In the genomic region with DNA sequence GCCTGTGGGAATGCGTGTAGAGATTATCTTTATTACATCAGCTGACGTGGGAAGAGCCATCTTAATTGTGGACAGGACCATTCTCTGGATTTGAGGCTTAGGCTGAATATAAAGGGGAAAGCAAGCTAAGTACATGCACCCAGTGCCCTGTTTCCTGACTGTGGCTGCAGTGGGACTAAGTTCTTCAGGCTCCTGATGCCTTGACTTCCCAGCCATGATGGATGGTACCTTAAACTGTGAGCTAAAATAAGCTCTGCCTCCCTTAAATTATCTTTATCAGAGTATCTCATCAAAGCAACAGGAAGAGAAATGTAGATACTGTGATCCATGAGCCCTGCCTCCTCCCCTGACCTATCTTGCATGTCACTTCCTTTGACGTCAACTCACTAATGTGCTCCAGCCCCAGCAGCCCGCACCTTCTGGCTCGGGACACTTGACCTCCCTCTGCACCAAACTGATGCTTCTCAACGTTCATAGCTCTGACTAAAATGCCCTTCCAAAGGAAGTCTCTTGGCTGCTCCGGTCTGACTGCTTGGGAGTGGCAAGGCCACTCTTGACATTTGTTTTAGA, we compare ENCODE assay signal across 14 mouse cellular contexts.
DNase-seq lines count a peak whose midpoint lies in the region; ATAC-seq and TF ChIP-seq lines count a peak whose summit lies in the region.
"Had no signal": no experiment of that assay in that cellular context is flagged by ENCODE, and none has a peak within 500 bp of the region (broad histone marks: within the 10 kb centered on the region; RNA-seq: fewer than 3 reads in every experiment).

No protein-coding gene starts in this region.

- no peak overlapping the region for H3K4me2 ChIP-seq in kidney, embryonic 15.5 days
- no peak overlapping the region for H3K4me2 ChIP-seq in lung, postnatal 0 days (replicated peaks; ENCODE audit: low read depth, low read length)
- no peak overlapping the region for H3K4me2 ChIP-seq in forebrain, embryonic 12.5 days
- H3K4me2 ChIP-seq: limb, embryonic 13.5 days had no signal

- no peak for TF ChIP-seq CTCF in lung, postnatal 0 days (IDR thresholded peaks at IDR 0.05)

- H3K27me3 ChIP-seq in kidney, embryonic 15.5 days, result no peaks in the 10 kb centered on the region
- H3K27me3 ChIP-seq in lung, postnatal 0 days (replicated peaks; ENCODE audit: insufficient read depth, low read length), result no peaks in the 10 kb centered on the region
- no peaks in the 10 kb centered on the region for H3K27me3 ChIP-seq in forebrain, embryonic 12.5 days
- H3K27me3 ChIP-seq: limb, embryonic 13.5 days had no signal

- DNase-seq in adrenal gland, adult 8-10 months, result peak; percentile 33
- no peak for DNase-seq in adrenal gland, postnatal 25 days
- peak; percentile 8 for DNase-seq in adrenal gland, postnatal 10 days
- DNase-seq in lung, postnatal 0 days (ENCODE audit: low spot score), result peak; percentile 59
- DNase-seq in layer of hippocampus, postnatal 36 days, result no peak
- DNase-seq in testis, postnatal 10 days (ENCODE audit: low spot score), result no peak
- DNase-seq: cerebellum, adult 18-20 months; cerebellum, postnatal 36 days; midbrain, embryonic 14.5 days had no signal

- H3K9ac ChIP-seq in kidney, embryonic 15.5 days, result no peak overlapping the region
- no peak overlapping the region for H3K9ac ChIP-seq in lung, postnatal 0 days (replicated peaks; ENCODE audit: low read depth)
- H3K9ac ChIP-seq in forebrain, embryonic 12.5 days, result no peak overlapping the region
- H3K9ac ChIP-seq: limb, embryonic 13.5 days; liver, embryonic 14.5 days had no signal

- H3K36me3 ChIP-seq in kidney, embryonic 15.5 days, result no peaks in the 10 kb centered on the region
- H3K36me3 ChIP-seq in lung, postnatal 0 days (ENCODE audit: insufficient read depth, low read length), result no peaks in the 10 kb centered on the region
- H3K36me3 ChIP-seq in forebrain, embryonic 12.5 days (replicated peaks), result no peaks in the 10 kb centered on the region
- H3K36me3 ChIP-seq: limb, embryonic 13.5 days had no signal

- H3K27ac ChIP-seq in kidney, embryonic 15.5 days, result peak overlapping the region; percentile 32; the same call in 1 of the 2 replicates
- H3K27ac ChIP-seq in lung, postnatal 0 days (ENCODE audit: low read length), result no peak overlapping the region
- no peak overlapping the region for H3K27ac ChIP-seq in forebrain, embryonic 12.5 days
- H3K27ac ChIP-seq: limb, embryonic 13.5 days; liver, embryonic 14.5 days had no signal

- TF ChIP-seq EP300 in lung, postnatal 0 days (IDR thresholded peaks at IDR 0.05), result peak; percentile 97

- H3K4me1 ChIP-seq in kidney, embryonic 15.5 days, result peaks cover 3% of the 10 kb centered on the region; the same call in 1 of the 2 replicates
- no peaks in the 10 kb centered on the region; the same call in 1 of the 2 replicates for H3K4me1 ChIP-seq in lung, postnatal 0 days (ENCODE audit: insufficient read depth, low read depth, low read length)
- 0 out of 2 replicates have a peak, but pooled peaks cover 3% of the 10 kb centered on the region for H3K4me1 ChIP-seq in forebrain, embryonic 12.5 days

- WGBS in kidney, embryonic 15.5 days, result 50% methylated on average over 7 of the region's 7 CpGs
- 57% methylated on average over 7 of the region's 7 CpGs for WGBS in lung, postnatal 0 days
- 85% methylated on average over 7 of the region's 7 CpGs for WGBS in forebrain, embryonic 12.5 days

- ATAC-seq in kidney, embryonic 15.5 days (replicated peaks; ENCODE audit: low FRiP score), result no peak; the same call in 1 of the 2 replicates
- ATAC-seq in lung, postnatal 0 days, result peak; percentile 78
- ATAC-seq in forebrain, embryonic 12.5 days (ENCODE audit: low FRiP score), result no peak
- ATAC-seq: forebrain, embryonic 14.5 days had no signal

- no peak overlapping the region for H3K4me3 ChIP-seq in kidney, embryonic 15.5 days (replicated peaks)
- no peak overlapping the region for H3K4me3 ChIP-seq in lung, postnatal 0 days (ENCODE audit: low read depth, low read length)
- no peak overlapping the region for H3K4me3 ChIP-seq in forebrain, embryonic 12.5 days (replicated peaks)
- H3K4me3 ChIP-seq: limb, embryonic 13.5 days had no signal

- no peaks in the 10 kb centered on the region for H3K9me3 ChIP-seq in kidney, embryonic 15.5 days (replicated peaks)
- H3K9me3 ChIP-seq in lung, postnatal 0 days (ENCODE audit: low read length), result no peaks in the 10 kb centered on the region
- no peaks in the 10 kb centered on the region for H3K9me3 ChIP-seq in forebrain, embryonic 12.5 days
- H3K9me3 ChIP-seq: limb, embryonic 13.5 days had no signal

Comparison
In these comparisons a context has a peak if more than half of its experiments do, and no peak if none do; other contexts are left out.
1. DNase-seq: peak in adrenal gland, adult 8-10 months (single experiment), adrenal gland, postnatal 10 days (single experiment) and lung, postnatal 0 days (single experiment); none in adrenal gland, postnatal 25 days (single experiment), layer of hippocampus, postnatal 36 days (0 of 2) and testis, postnatal 10 days (single experiment).